Mouse (Mus musculus) myocyte (in vitro differentiated cells): ENCODE data around the gene Slc13a2.

Source experiments
- CEBPB ChIP-seq: IDR thresholded peaks from 2 replicates; pipeline ENCODE4 v1.6.1; 2011; ENCODE audit warnings: mild to moderate bottlenecking, moderate library complexity; ENCODE audit not compliant: poor library complexity, insufficient read depth, severe bottlenecking
- E2F4 ChIP-seq: IDR thresholded peaks from one replicate; pipeline ENCODE4 v1.6.1; 2011; ENCODE audit warnings: mild to moderate bottlenecking, control low read depth, moderate library complexity; ENCODE audit not compliant: insufficient read depth
- MAX ChIP-seq: IDR thresholded peaks from one replicate; pipeline ENCODE4 v1.6.1; 2011; ENCODE audit warnings: low read depth, mild to moderate bottlenecking, control low read depth
- MYOD1 ChIP-seq, 3 experiments: IDR thresholded peaks; one replicate each; pipeline ENCODE4 v1.6.1; 2011; ENCODE audit warnings: control low read depth in 2 of 3, low read depth in 2 of 3, mild to moderate bottlenecking in 2 of 3, moderate library complexity in 1 of 3; ENCODE audit not compliant: insufficient read length in 2 of 3, control insufficient read depth in 1 of 3
- MYOG ChIP-seq, 3 experiments: IDR thresholded peaks; one replicate each; pipeline ENCODE4 v1.6.1; 2011; ENCODE audit warnings: control low read depth in 2 of 3, low read depth in 2 of 3, mild to moderate bottlenecking in 2 of 3; ENCODE audit not compliant: insufficient read length in 2 of 3, control insufficient read depth in 1 of 3, insufficient read depth in 1 of 3
- POLR2A ChIP-seq: IDR thresholded peaks from one replicate; pipeline ENCODE4 v1.6.1; 2011; ENCODE audit warnings: low read depth, mild to moderate bottlenecking, control low read depth, moderate library complexity; ENCODE audit not compliant: insufficient read length
- POLR2AphosphoS2 ChIP-seq: IDR thresholded peaks from one replicate; pipeline ENCODE4 v1.6.1; 2011; ENCODE audit warnings: low read depth, control low read depth; ENCODE audit not compliant: insufficient read length
- REST ChIP-seq: IDR thresholded peaks from one replicate; pipeline ENCODE4 v1.6.1; 2011; ENCODE audit warnings: mild to moderate bottlenecking, control low read depth, moderate library complexity; ENCODE audit not compliant: insufficient read depth, insufficient read length
- SRF ChIP-seq: IDR thresholded peaks from one replicate; pipeline ENCODE4 v1.6.1; 2011; ENCODE audit warnings: low read depth; ENCODE audit not compliant: control insufficient read depth, insufficient read length
- TCF12 ChIP-seq: IDR thresholded peaks from one replicate; pipeline ENCODE4 v1.6.1; 2011; ENCODE audit warnings: mild to moderate bottlenecking, control low read depth; ENCODE audit not compliant: poor library complexity, insufficient read depth, severe bottlenecking
- TCF3 ChIP-seq: IDR thresholded peaks from one replicate; pipeline ENCODE4 v1.6.1; 2011; ENCODE audit warnings: low read depth, control low read depth; ENCODE audit not compliant: insufficient read length
- USF1 ChIP-seq: IDR thresholded peaks from one replicate; pipeline ENCODE4 v1.6.1; 2011; ENCODE audit warnings: low read depth, mild to moderate bottlenecking, control low read depth, moderate library complexity

DNA sequence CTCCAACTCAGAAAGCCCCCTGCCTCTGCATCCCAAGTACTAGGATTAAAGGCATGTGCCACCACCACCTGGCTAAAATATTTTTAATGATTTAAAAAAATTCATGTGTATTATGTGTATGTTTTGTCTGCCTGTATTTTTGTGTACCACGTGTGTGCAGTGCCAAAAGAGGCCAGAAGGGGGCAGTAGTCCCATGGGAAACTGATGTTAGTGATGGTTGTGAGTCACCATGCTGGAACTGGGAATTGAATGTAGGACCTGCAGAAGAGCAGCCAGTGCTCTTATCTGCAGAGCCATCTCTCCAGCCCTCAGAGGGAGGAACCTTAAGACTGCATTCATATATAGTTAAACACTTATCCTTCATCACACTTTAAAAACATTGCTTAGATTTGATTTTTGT, 39.9 kb upstream of the Slc13a2 start:
- no peak for TF ChIP-seq MAX
- TF ChIP-seq POLR2A, result no peak
- TF ChIP-seq E2F4, result no peak
- no peak for TF ChIP-seq CEBPB
- no peak for TF ChIP-seq MYOG (IDR thresholded peaks at IDR 0.05; ENCODE audit: control insufficient read depth in 1 of 3, insufficient read depth in 1 of 3, insufficient read length in 2 of 3, low read depth in 2 of 3)
- TF ChIP-seq TCF12, result no peak
- no peak for TF ChIP-seq POLR2AphosphoS2
- TF ChIP-seq USF1, result no peak
- TF ChIP-seq SRF, result no peak
- no peak for TF ChIP-seq MYOD1 (IDR thresholded peaks at IDR 0.05; ENCODE audit: control insufficient read depth in 1 of 3, insufficient read length in 2 of 3, low read depth in 2 of 3)
- no peak for TF ChIP-seq REST
- no peak for TF ChIP-seq TCF3
